Mouse (Mus musculus) midbrain, postnatal 0 days (tissue): ENCODE data around the gene Ctdspl. TPM values are rescaled to one million over a fixed set of nuclear protein-coding genes. Genes with fewer than 3 reads are reported as not detected.
A peak's percentile ranks its signal among the peaks of the same experiment; 100 is the strongest.

Source experiments
- ATAC-seq: fragments of 200-750 bp; cut with Nextera tagmentation; 2 replicates; pipeline ENCODE4 v1.8.0; 2017; ENCODE audit warnings: moderate number of reproducible peaks, mild to moderate bottlenecking, moderate TSS enrichment, moderate library complexity; ENCODE audit not compliant: low FRiP score
- DNase-seq: peaks from one replicate; pipeline ENCODE4 v3.0.0-alpha.2; 2015; ENCODE audit warnings: low spot score
- H3K27ac ChIP-seq: fragments of 300-500 bp; sonication (generic); 2 replicates; pipeline ENCODE4 v1.5.1; 2014; ENCODE audit warnings: low read depth, mild to moderate bottlenecking, low read length, mixed read lengths
- H3K27me3 ChIP-seq: fragments of 300-500 bp; sonication (generic); 2 replicates; pipeline ENCODE4 v1.6.1; 2014; ENCODE audit warnings: low read length, control low read depth, mixed read lengths; ENCODE audit not compliant: insufficient read depth
- H3K36me3 ChIP-seq: fragments of 300-500 bp; sonication (generic); 2 replicates; pipeline ENCODE4 v1.6.1; 2014; ENCODE audit warnings: low read length, control low read depth, mixed read lengths; ENCODE audit not compliant: insufficient read depth
- H3K4me1 ChIP-seq: fragments of 300-500 bp; sonication (generic); 2 replicates; pipeline ENCODE4 v1.6.1; 2014; ENCODE audit warnings: mild to moderate bottlenecking, control low read depth, antibody characterized with exemption, low read length, mixed read lengths; ENCODE audit not compliant: insufficient read depth
- H3K4me2 ChIP-seq: fragments of 300-500 bp; sonication (generic); 2 replicates; pipeline ENCODE4 v1.6.1; 2014; ENCODE audit warnings: low read depth, mild to moderate bottlenecking, low read length, mixed read lengths; ENCODE audit not compliant: poor library complexity, severe bottlenecking
- H3K4me3 ChIP-seq: fragments of 300-500 bp; sonication (generic); 2 replicates; pipeline ENCODE4 v1.5.1; 2014; ENCODE audit warnings: low read depth, mild to moderate bottlenecking, low read length, moderate library complexity
- H3K9ac ChIP-seq: fragments of 300-500 bp; sonication (generic); replicated peaks from 2 replicates; pipeline ENCODE4 v1.6.1; 2014; ENCODE audit warnings: mild to moderate bottlenecking, low read length, moderate library complexity, mixed read lengths; ENCODE audit not compliant: poor library complexity, severe bottlenecking
- H3K9me3 ChIP-seq: fragments of 300-500 bp; sonication (generic); 2 replicates; pipeline ENCODE4 v1.6.1; 2016; ENCODE audit warnings: low read length, control low read depth
- CTCF ChIP-seq: IDR thresholded peaks from 2 replicates; pipeline ENCODE4 v1.5.1; 2016; ENCODE audit warnings: antibody characterized with exemption, mild to moderate bottlenecking
- WGBS: fragments of 180-500 bp; shearing (Covaris S2); extraction: QIAGEN DNeasy Blood & Tissue Kit; methylation state at CpG from one replicate; pipeline ENCODE4 v1.1.7; 2014; 5-methylcytosine and 5-hydroxymethylcytosine counted together
- polyA plus RNA-seq: library from polyadenylated mRNA; unstranded; fragments of >200 nt; fragmentation: Nextera tagmentation; extraction: Ambion mirVana; gene quantifications from 2 replicates; pipeline ENCODE4 v1.2.1, GENCODE M21; 2015
- total RNA-seq: library from RNA; depleted of rRNA; stranded (reverse); fragments of >200 nt; gene quantifications from 2 replicates; pipeline ENCODE4 v1.2.3, GENCODE M21; 2014

Gene Ctdspl
- total and polyA plus RNA-seq, 2 experiments from 2014 or later = 7.1 to 11.9 TPM

- no peak overlapping the region for H3K4me2 ChIP-seq
- H3K9ac ChIP-seq = no peak overlapping the region
- WGBS = 66% methylated on average over 18 of the region's 18 CpGs
- no peak overlapping the region for H3K4me3 ChIP-seq
- DNase-seq (no peak), ATAC-seq (no peak)
- H3K9me3 ChIP-seq = no peaks in the 10 kb centered on the region
- no peak overlapping the region for H3K27ac ChIP-seq
- no peaks in the 10 kb centered on the region for H3K4me1 ChIP-seq
- TF ChIP-seq CTCF = no peak
- no peaks in the 10 kb centered on the region for H3K36me3 ChIP-seq
- H3K27me3 ChIP-seq = no peaks in the 10 kb centered on the region
Measured at GRCm38 (mm10) chr9:118964263-118965034, 38.2 kb downstream of the Ctdspl start.

- Histone ChIP-seq H3K4me3 (no peak overlapping the region), H3K27ac (no peak overlapping the region), H3K4me2 (no peak overlapping the region), H3K36me3 (no peaks in the 10 kb centered on the region), H3K9ac (no peak overlapping the region), H3K27me3 (no peaks in the 10 kb centered on the region), H3K4me1 (no peaks in the 10 kb centered on the region), H3K9me3 (no peaks in the 10 kb centered on the region)
- ATAC-seq (no peak), DNase-seq (no peak)
- TF ChIP-seq CTCF = no peak
- 99% methylated on average over 4 of the region's 4 CpGs for WGBS
Measured at GRCm38 (mm10) chr9:118969810-118970209, 43.6 kb downstream of the Ctdspl start.

- Histone ChIP-seq H3K9me3 (no peaks in the 10 kb centered on the region), H3K4me1 (peaks cover 2% of the 10 kb centered on the region; the same call in 1 of the 2 replicates), H3K9ac (no peak overlapping the region), H3K27me3 (no peaks in the 10 kb centered on the region), H3K4me2 (no peak overlapping the region), H3K36me3 (no peaks in the 10 kb centered on the region), H3K27ac (no peak overlapping the region), H3K4me3 (no peak overlapping the region)
- peak; percentile 25 for DNase-seq
- ATAC-seq = 0 out of 2 replicates have a peak, but pooled peaks have one; percentile 41
- TF ChIP-seq CTCF = no peak
- 80% methylated on average over 7 of the region's 7 CpGs for WGBS
Measured at GRCm38 (mm10) chr9:118973028-118973427, 46.8 kb downstream of the Ctdspl start.

GRCm38 (mm10) chr9:118973566-118973965 is 47.3 kb downstream of the Ctdspl start:
- no peak overlapping the region for H3K4me3 ChIP-seq
- WGBS = 79% methylated on average over 5 of the region's 5 CpGs
- no peaks in the 10 kb centered on the region for H3K36me3 ChIP-seq
- H3K9me3 ChIP-seq = no peaks in the 10 kb centered on the region
- no peak overlapping the region for H3K9ac ChIP-seq
- H3K27me3 ChIP-seq = no peaks in the 10 kb centered on the region
- H3K27ac ChIP-seq = no peak overlapping the region
- H3K4me1 ChIP-seq = peaks cover 4% of the 10 kb centered on the region; the same call in 1 of the 2 replicates
- no peak for DNase-seq
- H3K4me2 ChIP-seq = no peak overlapping the region
- ATAC-seq = no peak
- no peak for TF ChIP-seq CTCF

- WGBS = 25% methylated on average over 5 of the region's 5 CpGs
- Histone ChIP-seq H3K27ac (no peak overlapping the region), H3K36me3 (no peaks in the 10 kb centered on the region), H3K27me3 (no peaks in the 10 kb centered on the region), H3K9ac (no peak overlapping the region), H3K4me1 (peaks cover 4% of the 10 kb centered on the region; the same call in 1 of the 2 replicates), H3K9me3 (no peaks in the 10 kb centered on the region), H3K4me2 (no peak overlapping the region), H3K4me3 (no peak overlapping the region)
- ATAC-seq = no peak
- no peak for TF ChIP-seq CTCF
- DNase-seq = peak; percentile 36
Measured at GRCm38 (mm10) chr9:118974148-118974547, 47.9 kb downstream of the Ctdspl start.

GRCm38 (mm10) chr9:118975211-118975671 is 49.0 kb downstream of the Ctdspl start:
- H3K4me2 ChIP-seq = no peak overlapping the region
- no peaks in the 10 kb centered on the region for H3K9me3 ChIP-seq
- WGBS = 64% methylated on average over 11 of the region's 11 CpGs
- H3K9ac ChIP-seq = no peak overlapping the region
- ATAC-seq (no peak), DNase-seq (no peak)
- H3K27ac ChIP-seq = no peak overlapping the region
- H3K4me1 ChIP-seq = peaks cover 4% of the 10 kb centered on the region; the same call in 1 of the 2 replicates
- no peaks in the 10 kb centered on the region for H3K27me3 ChIP-seq
- H3K36me3 ChIP-seq = no peaks in the 10 kb centered on the region
- TF ChIP-seq CTCF = no peak
- no peak overlapping the region for H3K4me3 ChIP-seq
